In the genomic region with DNA sequence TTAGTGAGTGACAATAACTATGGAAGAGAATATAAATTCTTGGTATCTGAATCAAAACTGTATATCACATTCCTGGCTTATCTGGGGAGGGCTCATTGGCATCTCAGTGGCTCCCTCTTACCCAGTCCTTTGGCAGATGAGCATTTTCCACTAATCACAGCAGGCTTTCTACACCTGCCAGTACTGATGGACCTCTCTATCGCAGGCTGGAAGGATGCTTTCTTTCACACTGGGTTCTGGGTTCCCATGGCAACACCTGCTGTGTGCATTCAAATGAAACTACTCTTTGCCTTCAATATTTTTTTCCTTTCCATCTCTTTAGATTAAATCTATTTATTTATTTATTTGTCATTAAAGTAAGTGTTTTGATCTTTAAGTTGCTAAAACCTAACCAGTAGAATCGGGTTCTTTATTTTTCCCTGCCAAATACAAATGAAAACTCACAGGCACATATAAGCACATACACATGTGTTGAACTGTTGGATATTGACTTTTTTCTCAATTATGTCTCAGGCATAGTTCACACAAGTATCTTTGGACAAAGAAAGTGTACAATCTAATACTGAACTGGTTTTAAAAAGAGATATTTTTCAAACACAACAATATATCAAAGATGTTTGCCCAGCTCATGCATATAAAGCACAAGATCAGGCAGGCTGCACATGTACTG, we compare ENCODE assay signal across 12 mouse cellular contexts.
DNase-seq lines count a peak whose midpoint lies in the region; ATAC-seq lines count a peak whose summit lies in the region.
"Had no signal": no experiment of that assay in that cellular context is flagged by ENCODE, and none has a peak within 500 bp of the region (broad histone marks: within the 10 kb centered on the region; RNA-seq: fewer than 3 reads in every experiment).

No protein-coding gene starts in this region.

- no peaks in the 10 kb centered on the region for H3K4me1 ChIP-seq in forebrain, embryonic 11.5 days (replicated peaks; ENCODE audit: control insufficient read depth, insufficient read depth, low read length)
- H3K4me1 ChIP-seq in forebrain, embryonic 10.5 days, result peaks cover 10% of the 10 kb centered on the region; the same call in 1 of the 2 replicates
- peaks cover 3% of the 10 kb centered on the region; the same call in 1 of the 2 replicates for H3K4me1 ChIP-seq in midbrain, embryonic 13.5 days (replicated peaks)
- H3K4me1 ChIP-seq: heart, embryonic 13.5 days; liver, embryonic 13.5 days had no signal

- H3K9ac ChIP-seq in forebrain, embryonic 11.5 days (ENCODE audit: low read length), result no peak overlapping the region
- H3K9ac ChIP-seq in midbrain, embryonic 13.5 days (replicated peaks), result no peak overlapping the region
- H3K9ac ChIP-seq: heart, embryonic 13.5 days; liver, embryonic 13.5 days had no signal

- ATAC-seq in forebrain, embryonic 11.5 days (replicated peaks; ENCODE audit: low FRiP score), result peak; percentile 66; the same call in 1 of the 2 replicates
- ATAC-seq in midbrain, embryonic 13.5 days, result peak; percentile 92
- ATAC-seq in megakaryocyte, adult 5-6 weeks (ENCODE audit: poor library complexity, severe bottlenecking), result no peak

- 52% methylated on average over 2 of the region's 2 CpGs for WGBS in forebrain, embryonic 11.5 days
- WGBS in forebrain, embryonic 10.5 days, result 81% methylated on average over 2 of the region's 2 CpGs
- 45% methylated on average over 2 of the region's 2 CpGs for WGBS in midbrain, embryonic 13.5 days

- H3K36me3 ChIP-seq in forebrain, embryonic 11.5 days (ENCODE audit: control insufficient read depth, insufficient read depth, low read length), result no peaks in the 10 kb centered on the region
- H3K36me3 ChIP-seq in forebrain, embryonic 10.5 days (replicated peaks), result no peaks in the 10 kb centered on the region
- H3K36me3 ChIP-seq in midbrain, embryonic 13.5 days, result no peaks in the 10 kb centered on the region
- H3K36me3 ChIP-seq: heart, embryonic 13.5 days; liver, embryonic 13.5 days had no signal

- H3K27ac ChIP-seq in forebrain, embryonic 11.5 days (ENCODE audit: low read depth, low read length), result no peak overlapping the region
- H3K27ac ChIP-seq in forebrain, embryonic 10.5 days, result no peak overlapping the region
- H3K27ac ChIP-seq in midbrain, embryonic 13.5 days, result peak overlapping the region; percentile 71
- H3K27ac ChIP-seq: heart, embryonic 13.5 days; liver, embryonic 13.5 days had no signal

- no peak overlapping the region for H3K4me3 ChIP-seq in forebrain, embryonic 11.5 days (ENCODE audit: low read depth, low read length)
- H3K4me3 ChIP-seq in forebrain, embryonic 10.5 days, result no peak overlapping the region
- H3K4me3 ChIP-seq in midbrain, embryonic 13.5 days (replicated peaks), result no peak overlapping the region
- H3K4me3 ChIP-seq: heart, embryonic 13.5 days; liver, embryonic 13.5 days had no signal

- DNase-seq in forebrain, embryonic 11.5 days (ENCODE audit: low spot score), result no peak
- no peak for DNase-seq in forebrain, embryonic 10.5 days (ENCODE audit: extremely low spot score, low spot score)
- peak; percentile 36 for DNase-seq in brain, embryonic 18.5 days (ENCODE audit: low read depth, low spot score)
- peak; percentile 19 to 27 for DNase-seq in cerebellum, postnatal 36 days
- no peak for DNase-seq in natural killer cell, adult 2 months (ENCODE audit: low spot score in 2 of 2)
- no peak for DNase-seq in urinary bladder, postnatal 14 days (ENCODE audit: low spot score)
- DNase-seq: adrenal gland, postnatal 25 days; kidney, postnatal 25 days; liver, embryonic 13.5 days had no signal

- no peaks in the 10 kb centered on the region for H3K9me3 ChIP-seq in forebrain, embryonic 11.5 days (ENCODE audit: control insufficient read depth, low read length)
- no peaks in the 10 kb centered on the region for H3K9me3 ChIP-seq in forebrain, embryonic 10.5 days
- H3K9me3 ChIP-seq in midbrain, embryonic 13.5 days, result no peaks in the 10 kb centered on the region
- H3K9me3 ChIP-seq: heart, embryonic 13.5 days; liver, embryonic 13.5 days had no signal

- no peaks in the 10 kb centered on the region for H3K27me3 ChIP-seq in forebrain, embryonic 11.5 days (ENCODE audit: control insufficient read depth, insufficient read depth, low read length)
- H3K27me3 ChIP-seq in forebrain, embryonic 10.5 days (ENCODE audit: poor library complexity, severe bottlenecking), result no peaks in the 10 kb centered on the region
- no peaks in the 10 kb centered on the region for H3K27me3 ChIP-seq in midbrain, embryonic 13.5 days
- H3K27me3 ChIP-seq: heart, embryonic 13.5 days; liver, embryonic 13.5 days had no signal

- H3K4me2 ChIP-seq in forebrain, embryonic 11.5 days (ENCODE audit: low read depth, low read length, severe bottlenecking), result no peak overlapping the region
- no peak overlapping the region for H3K4me2 ChIP-seq in midbrain, embryonic 13.5 days (replicated peaks)
- H3K4me2 ChIP-seq: heart, embryonic 13.5 days; liver, embryonic 13.5 days had no signal

Comparison
In these comparisons a context has a peak if more than half of its experiments do, and no peak if none do; other contexts are left out.
1. DNase-seq: peak in brain, embryonic 18.5 days (single experiment) and cerebellum, postnatal 36 days (2 of 2); none in forebrain, embryonic 11.5 days (single experiment), forebrain, embryonic 10.5 days (single experiment), natural killer cell, adult 2 months (0 of 2) and urinary bladder, postnatal 14 days (single experiment).